Mouse (Mus musculus): ENCODE data around the gene Tbcd. TPM values are rescaled to one million over a fixed set of nuclear protein-coding genes. Genes with fewer than 3 reads are reported as not detected.

The Tbcd gene
- polyA plus RNA-seq, 1 experiment: 51.3 TPM

- DNase-seq: no peak
- no peak overlapping the region for H3K4me3 ChIP-seq (replicated peaks; ENCODE audit: extremely low read depth, low read depth, low read length)
- TF ChIP-seq POLR2A (IDR thresholded peaks at IDR 0.05; ENCODE audit: borderline replicate concordance, extremely low read depth, low read depth, low read length) (no peak), CTCF (IDR thresholded peaks at IDR 0.05; ENCODE audit: insufficient read depth, low read length) (no peak)
- WGBS: 79% methylated on average over 7 of the region's 7 CpGs
- H3K4me1 ChIP-seq (ENCODE audit: control insufficient read depth, insufficient read depth, low read length): no peaks in the 10 kb centered on the region
Observed at GRCm38 (mm10) chr11:121519703-121520102, 68.0 kb downstream of the Tbcd start.

- no peak for TF ChIP-seq CTCF (IDR thresholded peaks at IDR 0.05; ENCODE audit: insufficient read depth, low read length)
- no peak for TF ChIP-seq POLR2A (IDR thresholded peaks at IDR 0.05; ENCODE audit: borderline replicate concordance, extremely low read depth, low read depth, low read length)
- H3K4me3 ChIP-seq (replicated peaks; ENCODE audit: extremely low read depth, low read depth, low read length): no peak overlapping the region
- WGBS: 88% methylated on average over 2 of the region's 2 CpGs
- no peak for DNase-seq
- no peaks in the 10 kb centered on the region for H3K4me1 ChIP-seq (ENCODE audit: control insufficient read depth, insufficient read depth, low read length)
Observed at GRCm38 (mm10) chr11:121520761-121521160, 69.0 kb downstream of the Tbcd start.

DNA sequence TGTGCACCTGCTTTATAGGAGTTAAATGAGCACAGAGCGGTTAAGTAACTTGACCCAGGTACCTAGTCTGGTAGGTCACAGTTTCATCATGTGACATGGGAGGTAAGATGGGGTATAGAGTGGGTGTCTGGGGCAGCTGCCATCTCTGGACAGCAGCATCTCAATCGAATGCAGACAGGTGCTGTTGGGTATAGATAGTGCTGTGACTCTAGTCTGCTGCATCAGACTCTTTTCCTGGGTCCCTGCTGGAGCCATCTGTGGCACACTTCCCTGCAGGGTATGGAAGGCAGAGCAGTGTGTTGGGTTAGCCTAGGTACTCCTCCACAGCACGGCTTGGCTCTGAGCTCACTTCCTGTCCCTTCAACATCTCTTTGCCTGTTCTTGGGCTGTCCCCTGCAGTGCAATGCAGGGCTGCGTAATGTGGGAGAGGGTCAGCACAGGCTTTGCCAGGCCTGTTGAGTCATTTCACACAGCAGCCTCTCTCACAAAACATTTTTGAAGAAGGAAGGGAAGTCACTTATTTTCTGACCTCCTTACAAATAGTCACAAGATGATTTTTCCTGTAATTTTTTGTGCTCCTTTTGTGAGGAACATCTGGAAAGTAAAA, 70.5 kb downstream of the Tbcd start:
- TF ChIP-seq POLR2A (IDR thresholded peaks at IDR 0.05; ENCODE audit: borderline replicate concordance, extremely low read depth, low read depth, low read length) (no peak), CTCF (IDR thresholded peaks at IDR 0.05; ENCODE audit: insufficient read depth, low read length) (no peak)
- Histone ChIP-seq H3K4me1 (ENCODE audit: control insufficient read depth, insufficient read depth, low read length) (no peaks in the 10 kb centered on the region), H3K4me3 (replicated peaks; ENCODE audit: extremely low read depth, low read depth, low read length) (no peak overlapping the region)
- DNase-seq: no peak
- WGBS: 79% methylated on average over 4 of the region's 4 CpGs

DNA sequence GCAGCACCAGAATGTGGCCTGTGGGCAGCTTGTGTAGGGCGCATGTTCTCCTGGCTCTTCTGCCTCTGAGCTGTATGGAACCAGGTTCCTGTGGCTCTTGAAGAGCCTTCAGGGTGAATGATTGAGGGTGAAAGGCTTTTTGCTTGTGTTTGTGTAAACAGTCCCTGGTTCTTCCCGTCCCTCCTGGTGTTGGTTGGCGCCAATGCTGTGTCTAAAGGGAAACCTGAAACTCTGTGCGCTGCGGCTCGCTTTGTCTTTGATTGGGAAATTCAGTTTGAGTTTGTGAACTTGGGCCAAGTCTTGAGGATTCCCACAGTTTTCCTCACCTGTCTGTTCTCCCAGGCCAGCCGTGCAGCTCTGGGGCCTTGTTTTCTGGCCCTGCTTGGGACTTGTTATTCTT, 72.4 kb downstream of the Tbcd start:
- 75% methylated on average over 7 of the region's 7 CpGs for WGBS
- DNase-seq: no peak
- TF ChIP-seq CTCF (IDR thresholded peaks at IDR 0.05; ENCODE audit: insufficient read depth, low read length) (no peak), POLR2A (IDR thresholded peaks at IDR 0.05; ENCODE audit: borderline replicate concordance, extremely low read depth, low read depth, low read length) (no peak)
- Histone ChIP-seq H3K4me1 (ENCODE audit: control insufficient read depth, insufficient read depth, low read length) (no peaks in the 10 kb centered on the region), H3K4me3 (replicated peaks; ENCODE audit: extremely low read depth, low read depth, low read length) (no peak overlapping the region)

DNA sequence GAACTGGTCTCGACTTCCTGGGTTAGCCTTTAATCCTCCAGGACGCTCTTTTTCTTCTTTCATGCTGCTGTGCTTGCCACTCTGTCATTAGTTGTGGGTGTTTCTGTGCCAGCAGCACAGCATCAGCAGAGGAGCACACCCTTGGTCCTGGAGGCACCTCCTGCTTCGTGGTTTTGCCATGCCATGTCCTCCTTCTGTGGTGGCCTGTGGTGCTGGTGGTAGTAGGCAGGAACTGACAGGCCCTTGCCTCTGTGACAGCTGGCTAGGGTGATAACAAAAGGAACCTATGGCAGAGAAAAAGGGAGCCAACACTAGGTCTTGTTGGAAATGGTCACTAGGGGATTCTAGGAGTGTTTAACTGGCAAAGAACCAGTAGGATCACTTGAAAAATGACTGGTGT, 78.0 kb downstream of the Tbcd start:
- H3K4me3 ChIP-seq (replicated peaks; ENCODE audit: extremely low read depth, low read depth, low read length): no peak overlapping the region
- no peaks in the 10 kb centered on the region for H3K4me1 ChIP-seq (ENCODE audit: control insufficient read depth, insufficient read depth, low read length)
- no peak for DNase-seq
- TF ChIP-seq CTCF (IDR thresholded peaks at IDR 0.05; ENCODE audit: insufficient read depth, low read length): no peak
- no peak for TF ChIP-seq POLR2A (IDR thresholded peaks at IDR 0.05; ENCODE audit: borderline replicate concordance, extremely low read depth, low read depth, low read length)
- WGBS: 89% methylated on average over 3 of the region's 3 CpGs

- H3K4me1 ChIP-seq (ENCODE audit: control insufficient read depth, insufficient read depth, low read length): no peaks in the 10 kb centered on the region; the same call in 1 of the 2 replicates
- no peak for DNase-seq
Observed at GRCm38 (mm10) chr11:121536528-121536927, 84.8 kb downstream of the Tbcd start.

GRCm38 (mm10) chr11:121542471-121542870, 90.7 kb downstream of the Tbcd start:
- no peaks in the 10 kb centered on the region for H3K4me1 ChIP-seq (ENCODE audit: control insufficient read depth, insufficient read depth, low read length)
- no peak for DNase-seq
- WGBS: 83% methylated on average over 4 of the region's 4 CpGs
- H3K4me3 ChIP-seq (replicated peaks; ENCODE audit: extremely low read depth, low read depth, low read length): no peak overlapping the region
- no peak for TF ChIP-seq POLR2A (IDR thresholded peaks at IDR 0.05; ENCODE audit: borderline replicate concordance, extremely low read depth, low read depth, low read length)
- no peak for TF ChIP-seq CTCF (IDR thresholded peaks at IDR 0.05; ENCODE audit: insufficient read depth, low read length)

More at GRCm38 (mm10) chr11:121536528-121536927, 84.8 kb downstream of the Tbcd start:
- no peak overlapping the region for H3K4me3 ChIP-seq (replicated peaks; ENCODE audit: extremely low read depth, low read depth, low read length)
- WGBS: 30% methylated on average over 3 of the region's 3 CpGs
- no peak for TF ChIP-seq CTCF (IDR thresholded peaks at IDR 0.05; ENCODE audit: insufficient read depth, low read length)
- TF ChIP-seq POLR2A (IDR thresholded peaks at IDR 0.05; ENCODE audit: borderline replicate concordance, extremely low read depth, low read depth, low read length): no peak

DNA sequence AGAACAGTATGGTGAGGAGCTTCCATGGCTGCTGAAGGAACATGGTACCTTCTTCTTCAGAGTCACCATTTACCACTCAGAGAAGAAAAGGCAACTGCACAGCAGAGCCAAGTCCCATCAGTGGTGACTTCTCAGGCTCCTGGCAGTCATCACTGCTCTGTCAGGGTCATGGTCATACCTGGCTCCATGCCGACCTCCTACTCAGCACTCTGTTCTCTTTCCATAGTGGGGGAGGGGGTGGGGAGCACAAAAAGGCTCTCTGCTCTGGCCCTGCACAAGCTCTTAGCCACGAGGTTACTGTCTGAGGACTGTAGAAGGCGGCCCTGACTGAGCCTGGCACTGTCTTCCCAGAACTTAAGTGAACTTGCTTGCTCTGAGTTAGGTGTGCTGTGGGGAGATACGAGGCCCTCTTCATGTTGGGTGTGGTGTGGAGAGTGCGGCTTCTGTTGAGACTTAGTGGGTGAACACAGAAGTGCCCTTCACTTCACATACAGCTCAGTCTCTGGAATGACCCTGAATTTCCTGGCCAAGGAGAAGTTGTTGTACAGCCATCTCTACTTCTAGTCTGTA, 91.6 kb downstream of the Tbcd start:
- WGBS: 65% methylated on average over 5 of the region's 5 CpGs
- Histone ChIP-seq H3K4me3 (replicated peaks; ENCODE audit: extremely low read depth, low read depth, low read length) (no peak overlapping the region), H3K4me1 (ENCODE audit: control insufficient read depth, insufficient read depth, low read length) (no peaks in the 10 kb centered on the region)
- no peak for TF ChIP-seq POLR2A (IDR thresholded peaks at IDR 0.05; ENCODE audit: borderline replicate concordance, extremely low read depth, low read depth, low read length)
- no peak for TF ChIP-seq CTCF (IDR thresholded peaks at IDR 0.05; ENCODE audit: insufficient read depth, low read length)
- DNase-seq: no peak

DNA sequence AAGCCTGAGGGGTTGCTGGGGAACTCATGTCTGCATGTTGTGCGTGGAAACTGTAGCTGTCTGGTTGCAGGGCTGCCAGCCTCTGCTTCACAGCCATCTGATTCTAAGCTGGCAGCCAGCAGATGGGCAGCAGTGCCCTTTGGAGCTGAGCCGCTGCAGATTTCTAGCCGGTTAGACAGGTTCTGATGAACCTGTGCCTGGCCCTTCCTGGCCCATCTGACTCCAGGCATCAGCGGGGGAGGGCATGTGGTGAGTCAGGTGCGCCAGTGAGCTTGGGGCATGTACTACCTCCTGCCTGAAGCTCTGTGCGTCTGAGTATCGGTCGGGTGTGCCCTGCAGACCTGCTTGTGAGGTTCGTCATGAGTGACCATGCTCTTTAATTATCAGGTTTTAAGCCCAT, 92.2 kb downstream of the Tbcd start:
- peak; percentile 41 for DNase-seq
- TF ChIP-seq POLR2A (IDR thresholded peaks at IDR 0.05; ENCODE audit: borderline replicate concordance, extremely low read depth, low read depth, low read length) (peak; percentile 73; the same call in 1 of the 2 replicates), CTCF (IDR thresholded peaks at IDR 0.05; ENCODE audit: insufficient read depth, low read length) (no peak)
- no peaks in the 10 kb centered on the region for H3K4me1 ChIP-seq (ENCODE audit: control insufficient read depth, insufficient read depth, low read length)
- no peak overlapping the region for H3K4me3 ChIP-seq (replicated peaks; ENCODE audit: extremely low read depth, low read depth, low read length)
- WGBS: 77% methylated on average over 9 of the region's 9 CpGs

GRCm38 (mm10) chr11:121544755-121545397, 93.1 kb downstream of the Tbcd start:
- no peaks in the 10 kb centered on the region for H3K4me1 ChIP-seq (ENCODE audit: control insufficient read depth, insufficient read depth, low read length)
- H3K4me3 ChIP-seq (replicated peaks; ENCODE audit: extremely low read depth, low read depth, low read length): no peak overlapping the region
- 49% methylated on average over 7 of the region's 7 CpGs for WGBS
- no peak for DNase-seq
- TF ChIP-seq POLR2A (IDR thresholded peaks at IDR 0.05; ENCODE audit: borderline replicate concordance, extremely low read depth, low read depth, low read length): no peak
- no peak for TF ChIP-seq CTCF (IDR thresholded peaks at IDR 0.05; ENCODE audit: insufficient read depth, low read length)

Data from lung, adult 2 months (tissue).